Mouse (Mus musculus) midbrain, embryonic 15.5 days (tissue): ENCODE results near the gene Ccdc113. TPM values are rescaled to one million over a fixed set of nuclear protein-coding genes. Genes with fewer than 3 reads are reported as not detected.

ENCODE experiments used
- ATAC-seq: fragments of 200-750 bp; cut with Nextera tagmentation; replicated peaks from 2 replicates; pipeline ENCODE4 v1.8.0; 2017; ENCODE audit warnings: moderate TSS enrichment
- H3K27ac ChIP-seq: fragments of 300-500 bp; sonication (generic); 2 replicates; pipeline ENCODE4 v1.5.1; 2015; ENCODE audit warnings: mild to moderate bottlenecking, inconsistent platforms
- H3K27me3 ChIP-seq: fragments of 300-500 bp; sonication (generic); replicated peaks from 2 replicates; pipeline ENCODE4 v1.6.1; 2015; ENCODE audit warnings: inconsistent platforms
- H3K36me3 ChIP-seq: fragments of 300-500 bp; sonication (generic); replicated peaks from 2 replicates; pipeline ENCODE4 v1.6.1; 2015; ENCODE audit warnings: inconsistent platforms
- H3K4me1 ChIP-seq: fragments of 300-500 bp; sonication (generic); 2 replicates; pipeline ENCODE4 v1.6.1; 2015; ENCODE audit warnings: inconsistent platforms
- H3K4me2 ChIP-seq: fragments of 300-500 bp; sonication (generic); 2 replicates; pipeline ENCODE4 v1.6.1; 2015; ENCODE audit warnings: inconsistent platforms, mild to moderate bottlenecking, moderate library complexity
- H3K4me3 ChIP-seq: fragments of 300-500 bp; sonication (generic); 2 replicates; pipeline ENCODE4 v1.5.1; 2015; ENCODE audit warnings: mild to moderate bottlenecking, inconsistent platforms
- H3K9ac ChIP-seq: fragments of 300-500 bp; sonication (generic); 2 replicates; pipeline ENCODE4 v1.6.1; 2015; ENCODE audit warnings: mild to moderate bottlenecking, inconsistent platforms
- H3K9me3 ChIP-seq: fragments of 300-500 bp; sonication (generic); 2 replicates; pipeline ENCODE4 v1.6.1; 2016; ENCODE audit warnings: inconsistent platforms
- WGBS: fragments of 180-500 bp; shearing (Covaris S2); methylation state at CpG from one replicate; pipeline ENCODE4 v1.1.7; 2015; ENCODE audit warnings: mixed read lengths; 5-methylcytosine and 5-hydroxymethylcytosine counted together
- polyA plus RNA-seq: library from polyadenylated mRNA; unstranded; fragments of >200 nt; fragmentation: Nextera tagmentation; extraction: Ambion mirVana; gene quantifications from 2 replicates; pipeline ENCODE4 v1.2.1, GENCODE M21; 2015

Ccdc113 gene
- polyA plus RNA-seq, 1 experiment from 2014 or later: 1.2 TPM

- Histone ChIP-seq H3K36me3 (no peaks in the 10 kb centered on the region), H3K9me3 (no peaks in the 10 kb centered on the region), H3K9ac (no peak overlapping the region), H3K4me2 (no peak overlapping the region), H3K4me3 (no peak overlapping the region), H3K27me3 (no peaks in the 10 kb centered on the region), H3K4me1 (peaks cover 10% of the 10 kb centered on the region), H3K27ac (no peak overlapping the region)
- ATAC-seq: no peak
- WGBS: 86% methylated on average over 17 of the region's 17 CpGs
Observed at GRCm38 (mm10) chr8:95545815-95546214, 11.9 kb downstream of the Ccdc113 start.

DNA sequence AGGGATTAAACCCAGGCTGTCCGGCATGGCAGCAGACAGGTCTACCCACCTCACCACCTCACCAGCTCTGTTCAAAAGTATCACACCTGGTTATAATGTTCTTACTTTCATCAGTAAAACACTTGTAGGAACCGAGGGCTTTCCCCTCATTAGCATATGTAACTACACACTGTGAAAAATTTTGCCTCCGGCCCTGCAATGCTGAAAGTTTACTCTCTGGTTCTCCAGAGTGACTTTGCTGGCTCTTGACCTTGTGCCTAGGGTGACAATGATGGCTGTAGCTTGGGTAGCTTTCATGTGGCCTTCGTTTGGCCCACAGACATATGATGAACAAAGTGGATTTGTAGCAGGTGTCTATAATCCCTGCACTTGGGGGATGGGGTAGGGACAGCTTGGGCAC is 13.1 kb downstream of the Ccdc113 start:
- 84% methylated on average over 4 of the region's 4 CpGs for WGBS
- no peaks in the 10 kb centered on the region for H3K9me3 ChIP-seq
- no peak overlapping the region for H3K4me2 ChIP-seq
- no peaks in the 10 kb centered on the region for H3K36me3 ChIP-seq
- H3K4me3 ChIP-seq: no peak overlapping the region
- no peak overlapping the region for H3K27ac ChIP-seq
- H3K9ac ChIP-seq: no peak overlapping the region
- no peak for ATAC-seq
- peaks cover 10% of the 10 kb centered on the region for H3K4me1 ChIP-seq
- H3K27me3 ChIP-seq: no peaks in the 10 kb centered on the region

- no peak for ATAC-seq
- Histone ChIP-seq H3K36me3 (no peaks in the 10 kb centered on the region), H3K9me3 (no peaks in the 10 kb centered on the region), H3K4me1 (peaks cover 10% of the 10 kb centered on the region), H3K4me2 (no peak overlapping the region), H3K9ac (no peak overlapping the region), H3K27ac (no peak overlapping the region), H3K4me3 (no peak overlapping the region), H3K27me3 (no peaks in the 10 kb centered on the region)
- 66% methylated on average over 8 of the region's 8 CpGs for WGBS
Observed at GRCm38 (mm10) chr8:95547931-95548330, 14.0 kb downstream of the Ccdc113 start.

- Histone ChIP-seq H3K27ac (peak overlapping the region; percentile 75), H3K4me2 (peak overlapping the region; percentile 7; the same call in 1 of the 2 replicates), H3K9me3 (no peaks in the 10 kb centered on the region), H3K27me3 (no peaks in the 10 kb centered on the region), H3K4me1 (peaks cover 10% of the 10 kb centered on the region), H3K4me3 (no peak overlapping the region), H3K9ac (no peak overlapping the region), H3K36me3 (no peaks in the 10 kb centered on the region)
- ATAC-seq: peak; percentile 86
- WGBS: 38% methylated on average over 16 of the region's 16 CpGs
Observed at GRCm38 (mm10) chr8:95549871-95550829, 16.3 kb downstream of the Ccdc113 start.

- no peak overlapping the region for H3K27ac ChIP-seq
- WGBS: 64% methylated on average over 4 of the region's 4 CpGs
- no peak for ATAC-seq
Observed at GRCm38 (mm10) chr8:95551577-95551976, 17.7 kb downstream of the Ccdc113 start.

GRCm38 (mm10) chr8:95555963-95556362 is 22.1 kb downstream of the Ccdc113 start:
- H3K4me2 ChIP-seq: no peak overlapping the region
- no peaks in the 10 kb centered on the region for H3K36me3 ChIP-seq
- H3K9me3 ChIP-seq: no peaks in the 10 kb centered on the region
- no peak overlapping the region for H3K9ac ChIP-seq
- H3K4me1 ChIP-seq: no peaks in the 10 kb centered on the region
- no peak overlapping the region for H3K4me3 ChIP-seq
- WGBS: 92% methylated on average over 2 of the region's 2 CpGs
- ATAC-seq: no peak
- H3K27ac ChIP-seq: no peak overlapping the region
- no peaks in the 10 kb centered on the region for H3K27me3 ChIP-seq

More at GRCm38 (mm10) chr8:95551577-95551976, 17.7 kb downstream of the Ccdc113 start:
- H3K9me3 ChIP-seq: no peaks in the 10 kb centered on the region
- no peaks in the 10 kb centered on the region for H3K36me3 ChIP-seq
- H3K4me2 ChIP-seq: no peak overlapping the region
- H3K4me1 ChIP-seq: peaks cover 10% of the 10 kb centered on the region
- no peaks in the 10 kb centered on the region for H3K27me3 ChIP-seq
- no peak overlapping the region for H3K4me3 ChIP-seq
- H3K9ac ChIP-seq: no peak overlapping the region

GRCm38 (mm10) chr8:95566217-95566616 is 32.3 kb downstream of the Ccdc113 start:
- H3K4me1 ChIP-seq: no peaks in the 10 kb centered on the region
- no peak overlapping the region for H3K27ac ChIP-seq
- no peaks in the 10 kb centered on the region for H3K27me3 ChIP-seq
- no peak for ATAC-seq
- H3K4me2 ChIP-seq: no peak overlapping the region
- no peaks in the 10 kb centered on the region for H3K9me3 ChIP-seq
- no peaks in the 10 kb centered on the region for H3K36me3 ChIP-seq
- H3K4me3 ChIP-seq: no peak overlapping the region
- no peak overlapping the region for H3K9ac ChIP-seq
- 70% methylated on average over 4 of the region's 4 CpGs for WGBS

GRCm38 (mm10) chr8:95566809-95567208 is 32.9 kb downstream of the Ccdc113 start:
- Histone ChIP-seq H3K9ac (no peak overlapping the region), H3K27me3 (no peaks in the 10 kb centered on the region), H3K4me1 (no peaks in the 10 kb centered on the region), H3K27ac (no peak overlapping the region), H3K4me2 (no peak overlapping the region), H3K36me3 (no peaks in the 10 kb centered on the region), H3K4me3 (no peak overlapping the region), H3K9me3 (no peaks in the 10 kb centered on the region)
- ATAC-seq: no peak
- 73% methylated on average over 6 of the region's 6 CpGs for WGBS

- Histone ChIP-seq H3K27ac (no peak overlapping the region), H3K4me2 (no peak overlapping the region), H3K4me1 (no peaks in the 10 kb centered on the region), H3K4me3 (no peak overlapping the region), H3K36me3 (no peaks in the 10 kb centered on the region), H3K27me3 (no peaks in the 10 kb centered on the region), H3K9ac (no peak overlapping the region), H3K9me3 (no peaks in the 10 kb centered on the region)
- ATAC-seq: no peak
- 86% methylated on average over 5 of the region's 5 CpGs for WGBS
Observed at GRCm38 (mm10) chr8:95573146-95573545, 39.3 kb downstream of the Ccdc113 start.

GRCm38 (mm10) chr8:95576240-95576639 is 42.4 kb downstream of the Ccdc113 start, which contains the start of gene Prss54:
Prss54 (minus strand) TSS chr8:95576340.
- Histone ChIP-seq H3K27ac (no peak within 1 kb of the TSS), H3K4me3 (no peak within 1 kb of the TSS), H3K9ac (no peak within 1 kb of the TSS), H3K4me1 (no peaks in the 10 kb centered on the region), H3K27me3 (no peaks in the 10 kb centered on the region), H3K36me3 (no peaks in the 10 kb centered on the region), H3K4me2 (no peak within 1 kb of the TSS), H3K9me3 (no peaks in the 10 kb centered on the region)
- 82% methylated on average over 10 of the region's 10 CpGs for WGBS
- ATAC-seq: no peak

DNA sequence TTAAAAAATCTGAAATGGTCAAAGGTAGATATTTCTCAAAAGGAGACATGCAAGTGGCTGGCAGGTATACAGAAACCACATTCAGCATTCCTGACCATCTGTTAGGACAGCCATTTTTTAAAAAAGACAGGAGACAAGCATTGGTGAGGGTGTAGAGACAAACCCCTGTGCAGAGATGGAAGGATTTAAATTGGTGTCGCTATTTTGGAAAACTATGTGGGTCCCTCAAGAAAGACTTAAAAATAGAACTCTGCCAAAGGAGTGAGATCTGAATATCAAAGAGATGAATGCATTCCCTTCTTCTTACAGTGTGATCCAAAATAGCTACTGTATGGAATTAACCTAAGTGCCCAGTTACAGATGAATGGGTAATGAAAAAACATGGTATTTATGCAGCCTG is 53.5 kb downstream of the Ccdc113 start:
- Histone ChIP-seq H3K9me3 (no peaks in the 10 kb centered on the region), H3K4me1 (no peaks in the 10 kb centered on the region), H3K36me3 (no peaks in the 10 kb centered on the region), H3K27me3 (no peaks in the 10 kb centered on the region), H3K9ac (no peak overlapping the region), H3K4me3 (no peak overlapping the region), H3K27ac (no peak overlapping the region), H3K4me2 (no peak overlapping the region)
- 95% methylated on average over 1 of the region's 1 CpGs for WGBS
- no peak for ATAC-seq

GRCm38 (mm10) chr8:95589282-95589681 is 55.4 kb downstream of the Ccdc113 start:
- Histone ChIP-seq H3K27me3 (no peaks in the 10 kb centered on the region), H3K9me3 (no peaks in the 10 kb centered on the region), H3K36me3 (no peaks in the 10 kb centered on the region), H3K27ac (no peak overlapping the region), H3K4me2 (no peak overlapping the region), H3K4me1 (no peaks in the 10 kb centered on the region), H3K9ac (no peak overlapping the region), H3K4me3 (no peak overlapping the region)
- ATAC-seq: no peak
- WGBS: 59% methylated on average over 10 of the region's 10 CpGs

GRCm38 (mm10) chr8:95590539-95590938 is 56.7 kb downstream of the Ccdc113 start:
- ATAC-seq: no peak
- no peak overlapping the region for H3K27ac ChIP-seq
- H3K9me3 ChIP-seq: no peaks in the 10 kb centered on the region
- H3K4me1 ChIP-seq: no peaks in the 10 kb centered on the region
- no peak overlapping the region for H3K4me3 ChIP-seq
- 89% methylated on average over 4 of the region's 4 CpGs for WGBS
- no peaks in the 10 kb centered on the region for H3K27me3 ChIP-seq
- no peak overlapping the region for H3K4me2 ChIP-seq
- H3K9ac ChIP-seq: no peak overlapping the region
- no peaks in the 10 kb centered on the region for H3K36me3 ChIP-seq
